Mouse (Mus musculus): Measurements from ENCODE around the gene Inmt. TPM values are rescaled to one million over a fixed set of nuclear protein-coding genes. Genes with fewer than 3 reads are reported as not detected.
A peak's percentile ranks its signal among the peaks of the same experiment; 100 is the strongest.

The Inmt gene
- polyA plus RNA-seq (2015; fragmentation: Nextera tagmentation; extraction: Ambion mirVana) = 5.9 and 6.1 TPM in 2 replicates

DNA sequence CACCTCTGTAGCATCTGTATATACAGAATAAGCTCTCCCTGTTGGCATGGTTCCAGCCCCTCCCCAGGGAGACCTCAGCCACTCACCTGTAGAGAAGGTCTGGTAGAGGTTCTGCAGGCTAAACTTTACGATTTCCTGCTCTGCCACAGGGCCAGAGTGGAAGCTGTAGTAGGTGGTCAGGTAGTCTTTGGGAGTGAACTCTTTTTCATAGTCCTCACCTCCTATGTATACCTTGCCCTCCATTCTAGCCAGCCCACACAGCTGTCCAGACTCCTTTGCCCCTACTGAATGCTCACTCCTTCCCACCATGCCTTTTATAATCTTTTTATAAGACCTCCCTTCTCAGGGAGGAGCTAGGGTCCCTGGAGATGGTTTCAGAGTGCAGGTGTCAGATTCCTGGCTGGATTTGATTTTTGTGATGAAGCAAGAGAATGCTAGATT, at the start of gene Inmt:
Gene Inmt (minus strand): TSS at position 303 of the 441 bp plus-strand sequence.
- WGBS = 53% methylated on average over 1 of the region's 1 CpGs
- H3K4me1 ChIP-seq = peaks cover 40% of the 10 kb centered on the region

DNA sequence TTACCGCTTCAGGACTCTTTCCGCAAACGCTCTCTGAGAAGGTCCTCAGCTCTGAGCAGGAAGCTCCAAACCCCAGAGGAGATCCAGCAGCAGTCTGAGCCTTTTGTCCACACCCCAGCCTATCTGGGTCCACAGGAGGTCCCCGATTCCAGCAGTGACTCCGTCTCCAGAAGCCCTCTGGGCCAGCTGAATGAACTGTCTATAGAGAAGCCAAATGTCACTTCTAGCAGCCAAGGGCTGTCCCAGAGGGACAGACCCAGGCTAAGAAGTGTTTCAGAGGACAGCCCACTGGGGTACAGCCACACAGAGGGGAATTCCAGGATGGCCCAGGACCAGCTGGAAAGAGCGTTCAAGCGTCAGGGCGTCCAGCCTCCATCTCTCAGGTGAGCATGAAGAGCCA, 49.1 kb upstream of the Inmt start:
- H3K27ac ChIP-seq = no peak overlapping the region
- no peak overlapping the region for H3K9ac ChIP-seq
- H3K36me3 ChIP-seq = peaks cover 42% of the 10 kb centered on the region
- no peaks in the 10 kb centered on the region for H3K4me1 ChIP-seq
- WGBS = 91% methylated on average over 8 of the region's 8 CpGs
- no peaks in the 10 kb centered on the region for H3K9me3 ChIP-seq (replicated peaks)
- H3K4me3 ChIP-seq (replicated peaks) = no peak overlapping the region
- no peaks in the 10 kb centered on the region for H3K27me3 ChIP-seq
- no peak overlapping the region for H3K4me2 ChIP-seq
- no peak for ATAC-seq (replicated peaks; ENCODE audit: low FRiP score)

More for the DNA sequence above, at the start of gene Inmt:
- Histone ChIP-seq H3K36me3 (no peaks in the 10 kb centered on the region), H3K27ac (peak within 1 kb of the TSS; percentile 68), H3K9me3 (replicated peaks) (no peaks in the 10 kb centered on the region), H3K27me3 (no peaks in the 10 kb centered on the region), H3K4me2 (no peak within 1 kb of the TSS), H3K4me3 (replicated peaks) (no peak within 1 kb of the TSS), H3K9ac (no peak within 1 kb of the TSS)
- peak; percentile 30; the same call in 1 of the 2 replicates for ATAC-seq (replicated peaks; ENCODE audit: low FRiP score)

DNA sequence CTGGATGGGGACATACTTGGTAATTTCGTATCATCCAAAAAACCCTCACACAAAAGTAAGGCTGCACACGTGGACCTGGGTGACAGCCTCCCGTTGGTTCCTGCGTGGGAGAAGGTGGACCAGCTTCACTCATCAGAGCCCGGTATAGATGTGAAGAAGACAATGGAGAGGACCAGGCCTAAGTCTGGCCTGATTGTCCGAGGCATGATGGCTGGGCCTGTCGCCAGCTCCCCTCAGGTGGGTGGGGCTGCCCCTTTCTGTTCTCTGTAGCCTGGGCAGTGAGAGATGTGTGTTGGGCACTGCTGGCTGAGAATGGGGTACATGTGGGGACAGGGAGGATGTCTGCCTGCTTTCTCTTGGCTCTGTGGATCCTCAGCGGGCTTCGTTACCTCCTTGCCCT, 43.4 kb upstream of the Inmt start:
- 89% methylated on average over 9 of the region's 9 CpGs for WGBS
- H3K27ac ChIP-seq = no peak overlapping the region
- ATAC-seq (replicated peaks; ENCODE audit: low FRiP score) = no peak

DNA sequence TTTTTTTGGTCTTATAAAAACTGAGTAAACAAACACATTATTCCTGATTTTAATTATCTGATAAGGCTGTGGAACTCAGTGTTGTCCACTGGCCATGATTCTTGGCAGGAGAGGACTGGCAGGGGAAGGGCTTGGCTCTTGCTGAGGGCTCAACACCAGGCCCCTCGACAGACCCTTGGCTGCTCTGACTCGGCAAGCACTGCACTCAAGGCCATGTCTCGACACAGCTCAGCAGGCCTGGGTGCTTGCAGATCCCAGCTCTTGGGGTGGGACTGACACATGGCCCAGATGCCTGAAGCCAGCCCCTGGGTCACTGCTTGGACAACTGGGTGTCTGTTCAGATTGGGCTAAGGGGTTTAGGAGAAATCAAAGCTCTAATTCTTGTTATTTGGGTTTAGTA, 39.7 kb upstream of the Inmt start:
- ATAC-seq (replicated peaks; ENCODE audit: low FRiP score) = no peak
- Histone ChIP-seq H3K4me1 (no peaks in the 10 kb centered on the region), H3K4me2 (no peak overlapping the region), H3K27ac (no peak overlapping the region), H3K9me3 (replicated peaks) (no peaks in the 10 kb centered on the region), H3K9ac (no peak overlapping the region), H3K36me3 (peaks cover 37% of the 10 kb centered on the region), H3K27me3 (no peaks in the 10 kb centered on the region), H3K4me3 (replicated peaks) (no peak overlapping the region)
- 65% methylated on average over 3 of the region's 3 CpGs for WGBS

More for the DNA sequence above, 43.4 kb upstream of the Inmt start:
- no peaks in the 10 kb centered on the region for H3K27me3 ChIP-seq
- peaks cover 42% of the 10 kb centered on the region for H3K36me3 ChIP-seq
- H3K9me3 ChIP-seq (replicated peaks) = no peaks in the 10 kb centered on the region
- no peak overlapping the region for H3K4me2 ChIP-seq
- H3K9ac ChIP-seq = no peak overlapping the region
- no peak overlapping the region for H3K4me3 ChIP-seq (replicated peaks)
- no peaks in the 10 kb centered on the region for H3K4me1 ChIP-seq

DNA sequence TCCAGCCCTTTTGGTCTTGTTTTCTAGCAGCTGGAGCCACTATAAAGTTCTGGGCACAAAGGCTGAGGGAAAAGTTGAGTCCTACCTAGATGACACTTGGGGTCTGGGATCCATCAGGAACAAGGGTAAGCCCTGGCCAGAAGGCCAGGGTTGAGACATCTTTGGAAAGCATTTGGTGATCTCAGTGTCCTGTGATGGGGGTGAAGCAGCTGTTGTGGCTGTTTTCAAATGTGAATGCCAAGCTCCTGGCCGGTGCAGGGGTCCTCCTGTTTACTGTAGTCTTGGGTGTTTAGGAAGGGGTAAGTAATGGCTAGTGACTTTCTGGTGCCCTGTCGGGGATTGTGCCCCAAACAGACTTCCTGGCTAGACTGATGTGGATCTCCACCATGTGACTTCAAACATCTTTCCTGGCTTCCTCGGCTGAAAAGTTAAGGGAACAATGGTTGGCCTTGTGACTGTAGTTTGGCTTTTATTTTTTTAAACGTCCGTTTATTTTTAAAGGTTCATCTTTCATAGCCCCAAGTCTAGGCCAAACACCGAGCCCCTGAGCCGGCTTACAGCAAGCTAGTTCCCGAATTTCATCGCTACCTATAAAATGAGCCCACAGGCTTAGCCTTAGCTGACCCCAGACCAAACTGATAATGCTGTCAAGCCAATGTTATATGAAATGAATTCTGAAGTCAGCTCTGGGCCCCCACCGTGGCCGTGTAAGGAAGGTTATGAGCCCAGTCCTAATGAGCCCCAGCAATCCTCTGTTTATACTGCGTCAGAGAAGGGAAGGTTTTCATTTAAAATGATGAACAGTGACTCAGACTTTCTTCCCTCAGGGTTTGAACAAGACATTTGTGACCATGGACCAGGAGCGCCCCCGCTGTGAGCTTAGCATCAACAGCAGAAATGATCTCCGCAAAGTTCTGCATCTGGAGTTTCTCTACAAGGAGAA, 35.9 kb upstream of the Inmt start:
- H3K4me2 ChIP-seq = no peak overlapping the region
- no peaks in the 10 kb centered on the region for H3K4me1 ChIP-seq
- H3K36me3 ChIP-seq = peaks cover 12% of the 10 kb centered on the region
- 61% methylated on average over 15 of the region's 15 CpGs for WGBS
- no peak overlapping the region for H3K4me3 ChIP-seq (replicated peaks)
- no peak overlapping the region for H3K9ac ChIP-seq
- H3K27me3 ChIP-seq = no peaks in the 10 kb centered on the region
- no peaks in the 10 kb centered on the region for H3K9me3 ChIP-seq (replicated peaks)
- ATAC-seq (replicated peaks; ENCODE audit: low FRiP score) = no peak
- no peak overlapping the region for H3K27ac ChIP-seq

DNA sequence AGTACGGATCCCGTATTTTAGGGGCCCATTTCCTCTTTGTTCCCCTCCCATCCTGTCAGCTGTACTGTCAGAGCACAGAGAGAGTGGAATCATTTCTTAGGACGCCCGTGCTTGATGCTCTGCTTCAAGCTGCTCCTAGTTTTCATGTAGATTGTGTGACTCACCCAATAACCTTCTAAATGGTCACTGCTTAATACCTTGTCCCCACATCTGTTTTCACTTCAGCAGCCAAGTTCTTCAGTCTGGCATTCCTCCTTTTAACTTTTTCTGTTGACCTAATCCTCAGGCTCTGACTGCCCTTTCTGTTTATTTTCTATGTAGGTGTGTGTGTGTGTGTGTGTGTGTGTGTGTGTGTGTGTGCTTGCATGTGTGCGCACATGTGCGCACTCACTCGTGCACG, 32.9 kb upstream of the Inmt start:
- WGBS = 78% methylated on average over 8 of the region's 8 CpGs
- ATAC-seq (replicated peaks; ENCODE audit: low FRiP score) = no peak

DNA sequence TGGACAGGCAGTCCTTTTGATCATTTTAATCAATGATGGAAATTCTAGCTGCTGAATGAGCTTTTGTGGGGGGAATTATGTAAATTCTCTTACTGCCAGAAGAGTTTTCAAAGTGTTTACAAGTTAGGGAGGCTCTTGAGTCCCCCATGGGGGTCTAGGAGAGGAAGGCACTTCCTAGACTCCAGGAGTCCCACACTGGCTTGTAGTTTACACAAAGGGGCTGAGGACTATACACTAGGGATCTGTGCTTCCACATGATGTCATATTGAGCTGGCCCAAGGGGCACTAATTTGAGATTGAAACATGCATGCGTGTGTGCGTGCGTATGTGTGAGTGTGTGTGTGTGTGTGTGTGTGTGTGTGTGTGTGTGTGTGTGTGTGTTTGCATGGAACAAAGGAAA, 29.1 kb upstream of the Inmt start:
- no peaks in the 10 kb centered on the region for H3K27me3 ChIP-seq

More for the DNA sequence above, 32.9 kb upstream of the Inmt start:
- Histone ChIP-seq H3K4me1 (peaks cover 12% of the 10 kb centered on the region), H3K9me3 (replicated peaks) (no peaks in the 10 kb centered on the region), H3K4me3 (replicated peaks) (no peak overlapping the region), H3K27ac (no peak overlapping the region), H3K4me2 (no peak overlapping the region), H3K36me3 (peaks cover 9% of the 10 kb centered on the region), H3K27me3 (no peaks in the 10 kb centered on the region), H3K9ac (no peak overlapping the region)

DNA sequence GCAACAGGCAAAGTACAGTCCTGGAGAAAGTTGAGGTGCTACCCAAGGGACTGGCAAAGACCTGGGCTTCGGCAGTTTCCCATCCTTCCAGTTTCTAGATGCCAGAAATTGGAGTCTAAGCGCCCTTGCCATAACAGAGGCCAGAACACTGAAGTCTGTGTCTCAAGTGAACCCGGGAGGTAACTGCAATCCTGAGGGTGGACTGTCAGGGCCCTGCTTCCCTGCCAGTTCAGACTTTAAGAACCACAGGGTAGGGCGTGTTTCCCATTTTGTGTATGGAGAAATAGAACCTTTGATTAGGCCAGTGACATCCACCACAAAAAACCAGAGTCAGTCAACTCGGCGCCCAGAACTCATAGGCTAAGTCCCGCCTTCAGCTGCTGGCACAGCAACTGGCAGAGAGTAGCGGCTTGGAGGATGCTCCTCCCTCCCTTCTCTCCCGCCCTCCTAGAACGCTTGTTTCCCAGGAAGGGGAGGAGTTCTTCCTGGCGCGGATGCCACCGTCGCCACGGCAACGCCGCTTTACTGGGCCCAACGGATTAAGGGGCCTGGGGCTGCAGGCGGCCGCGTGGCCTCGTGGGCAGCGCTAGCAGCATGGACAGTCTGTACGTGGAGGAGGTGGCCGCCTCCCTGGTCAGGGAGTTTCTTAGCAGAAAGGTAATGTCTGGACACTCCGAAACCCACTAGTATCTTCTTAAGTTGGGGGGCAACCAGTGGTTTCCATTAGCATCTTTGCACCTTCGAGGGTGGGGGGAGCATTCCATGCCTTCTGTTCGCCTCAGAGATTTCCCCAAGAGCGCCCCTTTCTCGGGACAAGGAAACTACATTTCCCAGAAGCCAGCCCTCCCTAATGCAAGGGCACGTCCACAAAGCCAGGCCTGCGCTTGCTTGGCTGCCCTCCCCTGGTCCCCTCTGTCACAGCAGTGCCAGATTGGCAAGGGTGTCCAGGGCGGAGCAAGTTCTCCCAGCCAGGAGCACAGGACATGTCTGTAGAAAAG, 28.4 kb upstream of the Inmt start, which contains the start of gene Mindy4:
Gene Mindy4 (plus strand): TSS at position 471 of the 998 bp plus-strand sequence.
- Histone ChIP-seq H3K4me1 (peaks cover 14% of the 10 kb centered on the region), H3K36me3 (no peaks in the 10 kb centered on the region), H3K27me3 (no peaks in the 10 kb centered on the region), H3K9ac (peak within 1 kb of the TSS; percentile 49), H3K27ac (peak within 1 kb of the TSS; percentile 87), H3K9me3 (replicated peaks) (no peaks in the 10 kb centered on the region), H3K4me3 (replicated peaks) (peak within 1 kb of the TSS; percentile 55), H3K4me2 (peak within 1 kb of the TSS; percentile 68)
- ATAC-seq (replicated peaks; ENCODE audit: low FRiP score) = peak; percentile 96
- 3% methylated on average over 32 of the region's 33 CpGs for WGBS

More for the DNA sequence above, 29.1 kb upstream of the Inmt start:
- Histone ChIP-seq H3K27ac (peak overlapping the region; percentile 87), H3K4me1 (peaks cover 14% of the 10 kb centered on the region), H3K4me2 (peak overlapping the region; percentile 68), H3K9me3 (replicated peaks) (no peaks in the 10 kb centered on the region), H3K4me3 (replicated peaks) (peak overlapping the region; percentile 55), H3K9ac (peak overlapping the region; percentile 49), H3K36me3 (no peaks in the 10 kb centered on the region)
- 79% methylated on average over 3 of the region's 3 CpGs for WGBS
- ATAC-seq (replicated peaks; ENCODE audit: low FRiP score) = 0 out of 2 replicates have a peak, but pooled peaks have one; percentile 29

DNA sequence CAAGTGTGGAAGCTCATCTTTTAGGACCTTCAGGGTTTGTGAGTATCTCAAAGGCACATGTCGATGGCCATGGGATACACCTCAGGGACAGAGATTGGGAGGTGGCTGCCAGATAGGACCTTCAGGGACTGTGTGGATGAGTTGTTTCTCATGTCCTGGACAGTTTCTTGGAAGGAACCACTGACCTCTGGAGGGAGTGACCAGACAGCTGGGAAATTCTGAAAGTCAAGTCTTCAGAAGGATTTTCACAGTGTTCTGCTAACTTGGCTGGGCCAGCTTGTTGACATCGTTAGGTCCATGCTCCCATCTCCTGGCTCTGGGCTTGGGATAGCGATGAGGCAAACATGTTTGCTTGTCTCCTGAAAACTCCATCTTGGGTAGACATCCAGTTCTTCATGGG, 24.2 kb upstream of the Inmt start:
- H3K36me3 ChIP-seq = no peaks in the 10 kb centered on the region
- no peaks in the 10 kb centered on the region for H3K9me3 ChIP-seq (replicated peaks)
- no peak overlapping the region for H3K4me3 ChIP-seq (replicated peaks)
- no peak for ATAC-seq (replicated peaks; ENCODE audit: low FRiP score)
- H3K9ac ChIP-seq = no peak overlapping the region
- H3K27ac ChIP-seq = no peak overlapping the region
- peaks cover 9% of the 10 kb centered on the region for H3K4me1 ChIP-seq
- 92% methylated on average over 3 of the region's 3 CpGs for WGBS
- no peak overlapping the region for H3K4me2 ChIP-seq
- no peaks in the 10 kb centered on the region for H3K27me3 ChIP-seq

DNA sequence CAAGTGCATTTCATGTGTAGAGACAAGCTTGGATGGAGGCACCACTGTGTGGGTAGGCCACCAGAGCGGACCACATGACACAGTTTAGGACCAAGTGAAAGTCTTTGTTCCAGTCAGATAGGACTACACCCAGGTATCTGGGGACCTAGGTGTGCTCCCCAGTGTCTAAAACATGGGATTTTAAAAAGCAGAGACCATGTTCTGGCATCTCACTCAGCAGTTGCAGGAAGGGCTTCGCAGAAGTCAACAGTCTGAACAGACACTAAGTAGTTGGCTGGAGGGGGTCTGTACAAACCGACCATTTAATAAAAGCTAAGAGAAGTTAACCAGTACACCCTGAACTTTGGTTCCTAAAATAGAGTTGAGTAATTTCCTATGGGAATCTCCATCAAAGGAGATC, 18.3 kb upstream of the Inmt start:
- no peaks in the 10 kb centered on the region for H3K9me3 ChIP-seq (replicated peaks)
- no peak overlapping the region for H3K4me3 ChIP-seq (replicated peaks)
- WGBS = 92% methylated on average over 3 of the region's 3 CpGs
- H3K27me3 ChIP-seq = no peaks in the 10 kb centered on the region
- no peak for ATAC-seq (replicated peaks; ENCODE audit: low FRiP score)
- H3K27ac ChIP-seq = no peak overlapping the region
- H3K4me2 ChIP-seq = no peak overlapping the region
- H3K9ac ChIP-seq = no peak overlapping the region
- H3K4me1 ChIP-seq = no peaks in the 10 kb centered on the region
- H3K36me3 ChIP-seq = no peaks in the 10 kb centered on the region

DNA sequence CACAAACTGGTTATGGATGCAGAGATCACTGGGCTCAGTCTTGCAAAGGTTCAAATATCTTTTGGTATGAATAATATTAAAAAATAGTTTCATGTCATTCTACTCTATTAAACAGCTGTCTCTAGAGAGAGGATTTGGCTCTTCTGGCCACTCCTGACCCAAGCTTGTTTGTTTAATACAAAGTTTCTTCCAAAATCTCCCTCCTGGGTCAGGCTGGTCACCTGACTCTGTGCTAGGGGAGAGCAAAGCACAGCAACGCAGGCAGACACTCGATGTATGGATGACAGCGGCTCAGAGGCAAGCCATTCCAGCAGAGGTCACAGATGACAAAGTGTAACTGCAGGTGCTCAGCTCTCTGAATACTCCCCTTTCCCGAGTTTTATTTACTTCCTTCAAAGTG, 16.7 kb upstream of the Inmt start:
- Histone ChIP-seq H3K9me3 (replicated peaks) (no peaks in the 10 kb centered on the region), H3K4me3 (replicated peaks) (no peak overlapping the region), H3K4me1 (no peaks in the 10 kb centered on the region), H3K36me3 (no peaks in the 10 kb centered on the region), H3K9ac (no peak overlapping the region), H3K27me3 (no peaks in the 10 kb centered on the region), H3K4me2 (no peak overlapping the region), H3K27ac (no peak overlapping the region)
- 45% methylated on average over 4 of the region's 4 CpGs for WGBS
- ATAC-seq (replicated peaks; ENCODE audit: low FRiP score) = no peak
